Mouse (Mus musculus) kidney, adult 2 months (tissue): ENCODE data around the gene Pdk2.

ENCODE experiments used
- CTCF ChIP-seq: fragments of 200-500 bp; conservative IDR thresholded peaks from 2 replicates; pipeline ENCODE4 v1.5.1; 2011; ENCODE audit warnings: low read depth, mild to moderate bottlenecking, control low read depth, low read length, moderate library complexity, mixed read lengths; ENCODE audit not compliant: insufficient read depth, insufficient read length
- POLR2A ChIP-seq: fragments of 200-500 bp; IDR thresholded peaks from one replicate; pipeline ENCODE4 v1.6.1; 2011; ENCODE audit warnings: low read depth, low read length, control low read depth

- TF ChIP-seq CTCF (no peak), POLR2A (no peak)
Observed at GRCm38 (mm10) chr11:95085710-95086109, 44.6 kb upstream of the Pdk2 start.
